Mouse (Mus musculus) stomach, postnatal 0 days (tissue): ENCODE data around the gene Arl4a. TPM values are rescaled to one million over a fixed set of nuclear protein-coding genes. Genes with fewer than 3 reads are reported as not detected.

Experiments
- ATAC-seq: fragments of 200-750 bp; cut with Nextera tagmentation; 2 replicates; pipeline ENCODE4 v1.8.0; 2017; ENCODE audit not compliant: low FRiP score, low TSS enrichment
- DNase-seq: peaks from one replicate; pipeline ENCODE4 v3.0.0-alpha.2; 2016; ENCODE audit warnings: low spot score
- H3K27ac ChIP-seq: fragments of 300-500 bp; sonication (generic); replicated peaks from 2 replicates; pipeline ENCODE4 v1.5.1; 2014; ENCODE audit warnings: mild to moderate bottlenecking, control low read depth
- H3K27me3 ChIP-seq: fragments of 300-500 bp; sonication (generic); 2 replicates; pipeline ENCODE4 v1.6.1; 2014; ENCODE audit warnings: low read length; ENCODE audit not compliant: control insufficient read depth, insufficient read depth
- H3K36me3 ChIP-seq: fragments of 300-500 bp; sonication (generic); 2 replicates; pipeline ENCODE4 v1.6.1; 2014; ENCODE audit warnings: low read length, mixed read lengths; ENCODE audit not compliant: control insufficient read depth, insufficient read depth
- H3K4me1 ChIP-seq: fragments of 300-500 bp; sonication (generic); replicated peaks from 2 replicates; pipeline ENCODE4 v1.6.1; 2014; ENCODE audit warnings: antibody characterized with exemption; ENCODE audit not compliant: control insufficient read depth, insufficient read depth
- H3K4me2 ChIP-seq: fragments of 300-500 bp; sonication (generic); replicated peaks from 2 replicates; pipeline ENCODE4 v1.6.1; 2014; ENCODE audit warnings: low read depth, mild to moderate bottlenecking, control low read depth, moderate library complexity
- H3K4me3 ChIP-seq: fragments of 300-500 bp; sonication (generic); 2 replicates; pipeline ENCODE4 v1.5.1; 2014; ENCODE audit warnings: low read depth, low read length, control low read depth
- H3K9ac ChIP-seq: fragments of 300-500 bp; sonication (generic); 2 replicates; pipeline ENCODE4 v1.6.1; 2014; ENCODE audit warnings: mild to moderate bottlenecking, low read length, control low read depth, mixed read lengths
- H3K9me3 ChIP-seq: fragments of 300-500 bp; sonication (generic); 2 replicates; pipeline ENCODE4 v1.6.1; 2016; ENCODE audit warnings: low read length; ENCODE audit not compliant: control insufficient read depth
- CTCF ChIP-seq: IDR thresholded peaks from 2 replicates; pipeline ENCODE4 v1.5.1; 2016; ENCODE audit warnings: antibody characterized with exemption, low read depth, mild to moderate bottlenecking, moderate library complexity
- EP300 ChIP-seq: optimal IDR thresholded peaks from 2 replicates; pipeline ENCODE3; 2016; ENCODE audit warnings: antibody characterized with exemption
- WGBS: fragments of 180-500 bp; shearing (Covaris S2); extraction: QIAGEN DNeasy Blood & Tissue Kit; methylation state at CpG from one replicate; pipeline ENCODE4 v1.1.7; 2014; 5-methylcytosine and 5-hydroxymethylcytosine counted together
- polyA plus RNA-seq: library from polyadenylated mRNA; unstranded; fragments of >200 nt; fragmentation: Nextera tagmentation; extraction: Ambion mirVana; gene quantifications from 2 replicates; pipeline ENCODE4 v1.2.1, GENCODE M21; 2015

Gene Arl4a
- polyA plus RNA-seq: 38.3 and 38.5 TPM in 2 replicates

DNA sequence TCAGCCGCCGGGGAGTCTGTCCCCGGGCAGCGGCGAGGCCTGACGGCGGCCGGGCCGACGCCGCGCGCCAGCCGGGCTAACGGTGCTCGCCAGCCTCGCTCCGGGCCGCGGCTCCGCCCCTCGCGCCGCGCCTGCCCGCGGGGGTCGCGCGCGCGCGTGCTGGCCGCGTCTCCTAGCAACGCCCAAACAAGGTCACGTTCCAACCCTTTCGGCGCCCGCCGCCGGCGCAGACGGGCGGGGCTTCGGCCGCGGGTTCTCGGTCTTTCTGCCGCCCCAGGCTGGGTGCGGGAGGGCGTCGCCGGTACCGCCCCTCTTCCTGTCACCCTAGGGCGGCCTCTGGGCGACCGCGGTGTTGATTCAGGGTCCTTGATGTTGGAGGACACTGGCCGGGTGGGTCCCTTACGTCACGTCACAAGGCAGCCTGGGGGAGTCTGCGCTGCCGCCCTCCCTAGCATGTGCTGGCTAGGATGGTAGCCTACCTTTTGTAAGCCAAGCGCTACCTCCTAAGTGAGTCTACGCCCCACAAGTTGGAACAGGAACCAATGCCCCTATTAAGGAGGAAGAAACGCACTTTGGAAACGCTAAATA, at the start of gene Arl4a:
Arl4a (minus strand) TSS at position 150 of the 588 bp plus-strand sequence.
- peak; percentile 84 for ATAC-seq
- peak within 1 kb of the TSS; percentile 79 for H3K4me2 ChIP-seq
- H3K4me3 ChIP-seq: peak within 1 kb of the TSS; percentile 73
- DNase-seq: peak; percentile 89
- H3K27ac ChIP-seq: peak within 1 kb of the TSS; percentile 93
- under 1% methylated on average over 59 of the region's 68 CpGs for WGBS
- H3K4me1 ChIP-seq: no peaks in the 10 kb centered on the region
- peak within 1 kb of the TSS; percentile 83 for H3K9ac ChIP-seq
- no peaks in the 10 kb centered on the region for H3K36me3 ChIP-seq
- TF ChIP-seq CTCF (0 out of 2 replicates have a peak, but pooled peaks have one; percentile 0), EP300 (no peak)
- no peaks in the 10 kb centered on the region for H3K27me3 ChIP-seq
- H3K9me3 ChIP-seq: no peaks in the 10 kb centered on the region

DNA sequence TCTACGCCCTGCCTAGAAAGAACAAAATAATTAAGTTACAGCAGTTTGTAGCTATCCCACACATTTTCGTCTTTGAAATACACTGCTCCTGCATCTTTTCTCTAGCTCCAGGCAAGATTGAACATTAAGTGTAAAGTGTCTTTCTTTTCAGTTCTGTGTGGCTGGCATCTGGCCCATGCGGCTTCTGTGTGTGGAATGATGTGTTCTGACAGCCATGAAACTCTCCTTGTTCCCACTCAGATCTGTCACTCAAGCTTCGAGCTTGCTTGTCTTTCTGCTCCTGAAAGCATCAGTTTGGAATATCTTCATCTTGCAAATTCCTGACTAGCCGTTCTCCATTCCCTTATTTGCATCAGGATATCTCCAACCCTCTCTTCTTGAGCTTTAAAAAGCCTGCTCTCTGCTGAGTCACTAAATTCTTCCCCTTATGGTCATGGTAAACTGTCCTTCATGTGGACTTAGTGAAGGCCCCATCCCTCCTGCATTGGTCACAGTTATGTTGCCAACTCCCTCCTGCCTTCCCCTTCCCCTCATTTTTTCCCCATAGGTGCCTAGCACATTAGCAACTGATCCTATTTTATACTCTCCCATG, 48.0 kb upstream of the Arl4a start:
- Histone ChIP-seq H3K4me3 (no peak overlapping the region), H3K4me2 (no peak overlapping the region), H3K36me3 (no peaks in the 10 kb centered on the region), H3K27me3 (no peaks in the 10 kb centered on the region), H3K9me3 (no peaks in the 10 kb centered on the region), H3K9ac (no peak overlapping the region), H3K4me1 (no peaks in the 10 kb centered on the region), H3K27ac (no peak overlapping the region)
- WGBS: 79% methylated on average over 5 of the region's 5 CpGs
- DNase-seq: no peak
- TF ChIP-seq CTCF: no peak
- TF ChIP-seq EP300: no peak
- no peak for ATAC-seq

DNA sequence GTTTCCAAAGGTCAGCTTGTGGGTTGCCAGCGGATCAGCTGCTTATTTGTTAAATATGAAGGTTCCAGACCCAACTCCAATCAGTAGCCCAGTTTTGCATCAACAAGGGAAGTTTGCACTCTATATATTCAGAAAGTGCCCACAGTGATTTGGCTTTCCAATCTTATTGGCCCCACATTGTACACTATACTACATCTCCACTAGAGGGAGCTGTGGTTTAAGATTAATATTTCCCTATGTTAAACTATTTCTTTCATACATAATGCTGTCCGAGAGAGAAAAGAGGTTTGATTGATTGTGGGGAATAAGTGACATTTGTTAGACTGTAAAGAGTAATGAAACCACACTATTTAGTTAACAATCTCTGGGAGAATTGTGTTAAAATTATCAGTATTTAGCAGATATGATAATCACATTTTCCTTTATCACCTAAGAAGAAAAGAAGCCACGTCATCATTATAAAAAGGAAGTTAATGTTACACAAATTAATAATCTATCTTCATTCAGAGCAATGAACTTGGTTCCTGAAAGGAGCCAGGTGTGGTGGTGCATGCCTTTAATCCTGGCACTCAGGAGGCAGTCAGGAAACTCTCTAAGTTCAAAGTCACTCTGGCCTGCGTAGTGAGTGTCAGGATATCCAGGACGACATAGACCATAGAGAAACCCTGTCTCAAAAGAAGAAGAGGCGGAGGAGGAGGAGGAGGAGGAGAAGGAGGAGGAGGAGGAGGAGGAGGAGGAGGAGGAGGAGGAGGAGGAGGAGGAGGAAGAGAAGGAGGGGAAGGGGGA, 44.8 kb upstream of the Arl4a start:
- H3K4me3 ChIP-seq: no peak overlapping the region
- H3K36me3 ChIP-seq: no peaks in the 10 kb centered on the region
- no peak for DNase-seq
- no peaks in the 10 kb centered on the region for H3K9me3 ChIP-seq
- 26% methylated on average over 5 of the region's 6 CpGs for WGBS
- peak; percentile 69; the same call in 1 of the 2 replicates for ATAC-seq
- no peak overlapping the region for H3K27ac ChIP-seq
- no peak overlapping the region for H3K4me2 ChIP-seq
- no peaks in the 10 kb centered on the region for H3K27me3 ChIP-seq
- no peak overlapping the region for H3K9ac ChIP-seq
- TF ChIP-seq CTCF (peak; percentile 82), EP300 (no peak)
- H3K4me1 ChIP-seq: no peaks in the 10 kb centered on the region

DNA sequence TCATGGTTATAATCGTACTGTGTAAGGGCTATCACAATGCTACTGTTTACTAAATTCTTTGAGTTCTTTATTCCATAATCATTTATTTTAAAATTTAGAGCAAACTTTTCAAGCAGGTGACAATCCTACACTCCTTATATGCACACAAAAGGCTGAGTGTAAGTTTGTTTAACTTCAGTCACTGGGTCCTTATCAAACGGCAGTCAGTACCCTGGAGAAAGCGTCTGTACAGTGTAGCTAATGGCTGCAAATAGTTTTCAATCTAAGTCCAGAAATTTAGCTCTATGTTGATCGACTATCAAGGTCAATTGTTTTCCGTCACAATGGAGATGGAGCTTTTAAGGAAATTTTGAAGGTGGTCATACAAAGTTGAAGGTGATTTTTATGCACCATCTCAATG, 44.2 kb upstream of the Arl4a start:
- no peaks in the 10 kb centered on the region for H3K27me3 ChIP-seq
- no peak overlapping the region for H3K4me3 ChIP-seq
- TF ChIP-seq CTCF: no peak
- TF ChIP-seq EP300: no peak
- H3K4me1 ChIP-seq: no peaks in the 10 kb centered on the region
- H3K9me3 ChIP-seq: no peaks in the 10 kb centered on the region
- no peak for ATAC-seq
- H3K4me2 ChIP-seq: no peak overlapping the region
- DNase-seq: no peak
- 29% methylated on average over 5 of the region's 5 CpGs for WGBS
- H3K9ac ChIP-seq: no peak overlapping the region
- H3K27ac ChIP-seq: no peak overlapping the region
- no peaks in the 10 kb centered on the region for H3K36me3 ChIP-seq

DNA sequence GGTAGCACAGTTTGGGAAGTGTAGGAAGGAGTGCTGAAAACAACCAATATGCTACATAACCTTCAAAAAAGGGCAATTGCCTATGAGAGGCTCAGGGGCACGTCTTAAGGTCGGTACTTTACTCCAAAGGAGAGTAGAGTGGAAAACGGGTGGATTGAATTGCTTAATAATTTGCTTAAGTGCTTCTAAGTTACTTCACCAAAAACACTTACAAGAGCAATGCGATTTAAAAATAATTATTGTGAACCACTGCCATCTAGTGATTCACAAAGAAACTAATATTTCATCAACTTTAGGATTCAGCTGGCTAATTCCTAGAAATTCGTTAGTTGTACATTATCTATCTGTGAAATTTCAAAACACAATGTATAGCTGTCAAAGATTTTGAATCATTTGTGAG, 35.8 kb upstream of the Arl4a start:
- Histone ChIP-seq H3K4me2 (no peak overlapping the region), H3K36me3 (no peaks in the 10 kb centered on the region), H3K27ac (no peak overlapping the region), H3K9me3 (no peaks in the 10 kb centered on the region), H3K4me1 (no peaks in the 10 kb centered on the region), H3K9ac (no peak overlapping the region), H3K27me3 (no peaks in the 10 kb centered on the region), H3K4me3 (no peak overlapping the region)
- 36% methylated on average over 5 of the region's 5 CpGs for WGBS
- DNase-seq (no peak), ATAC-seq (no peak)
- TF ChIP-seq EP300: no peak
- TF ChIP-seq CTCF: peak; percentile 59
